ENCODE assay signal across 9 mouse cellular contexts in genomic region chr11:74863471-74863870, GRCm38 (mm10). TPM values are rescaled to one million over a fixed set of nuclear protein-coding genes. Genes with fewer than 3 reads are reported as not detected.
A peak's percentile ranks its signal among the peaks of the same experiment; 100 is the strongest.
DNase-seq lines count a peak whose midpoint lies in the region; ATAC-seq and TF ChIP-seq lines count a peak whose summit lies in the region.
"Had no signal": no experiment of that assay in that cellular context is flagged by ENCODE, and none has a peak within 500 bp of the region (broad histone marks: within the 10 kb centered on the region; RNA-seq: fewer than 3 reads in every experiment).

No protein-coding gene starts in this region.

- no peaks in the 10 kb centered on the region for H3K27me3 ChIP-seq in kidney, postnatal 0 days (ENCODE audit: insufficient read depth, low read length)
- H3K27me3 ChIP-seq in kidney, embryonic 16.5 days (ENCODE audit: insufficient read depth, low read length) = no peaks in the 10 kb centered on the region
- H3K27me3 ChIP-seq in heart, embryonic 16.5 days (ENCODE audit: control insufficient read depth, insufficient read depth, low read length) = no peaks in the 10 kb centered on the region
- no peaks in the 10 kb centered on the region for H3K27me3 ChIP-seq in thymus, adult 2 months (ENCODE audit: control insufficient read depth, insufficient read depth, low read length)
- H3K27me3 ChIP-seq: limb, embryonic 15.5 days had no signal

- no peak overlapping the region for H3K27ac ChIP-seq in kidney, postnatal 0 days
- H3K27ac ChIP-seq in kidney, embryonic 16.5 days (ENCODE audit: low read length) = no peak overlapping the region
- no peak overlapping the region for H3K27ac ChIP-seq in heart, embryonic 16.5 days (ENCODE audit: low read length)
- no peak overlapping the region for H3K27ac ChIP-seq in thymus, adult 2 months (ENCODE audit: control insufficient read depth, insufficient read depth, low read length)
- H3K27ac ChIP-seq: limb, embryonic 15.5 days had no signal

- H3K4me1 ChIP-seq in kidney, postnatal 0 days (replicated peaks; ENCODE audit: insufficient read depth, low read length) = no peaks in the 10 kb centered on the region
- no peaks in the 10 kb centered on the region for H3K4me1 ChIP-seq in kidney, embryonic 16.5 days (ENCODE audit: insufficient read depth, low read length)
- H3K4me1 ChIP-seq in heart, embryonic 16.5 days (ENCODE audit: control insufficient read depth, insufficient read depth, low read length) = peaks cover 19% of the 10 kb centered on the region
- no peaks in the 10 kb centered on the region for H3K4me1 ChIP-seq in thymus, adult 2 months (replicated peaks; ENCODE audit: control insufficient read depth, insufficient read depth, low read length)

- ATAC-seq in kidney, postnatal 0 days (replicated peaks; ENCODE audit: low FRiP score, low read depth) = no peak
- ATAC-seq in kidney, embryonic 16.5 days (ENCODE audit: low FRiP score, low TSS enrichment) = no peak
- ATAC-seq in heart, embryonic 16.5 days (replicated peaks; ENCODE audit: extremely low read depth, insufficient read depth, low FRiP score) = 0 out of 2 replicates have a peak, but pooled peaks have one; percentile 23

- 31% methylated on average over 11 of the region's 11 CpGs for WGBS in kidney, postnatal 0 days
- 18% methylated on average over 11 of the region's 11 CpGs for WGBS in kidney, embryonic 16.5 days
- 23% methylated on average over 11 of the region's 11 CpGs for WGBS in heart, embryonic 16.5 days
- WGBS in thymus, adult 2 months = 81% methylated on average over 11 of the region's 11 CpGs

- peak; percentile 26 for DNase-seq in cerebellum, adult 11-12 months
- no peak for DNase-seq in cerebellum, adult 9-11 months
- peak; percentile 57 for DNase-seq in kidney, postnatal 0 days (ENCODE audit: low spot score)
- DNase-seq in lung, postnatal 4 days = peak; percentile 43 to 45
- DNase-seq in spleen, postnatal 4 days (ENCODE audit: low spot score in 2 of 2) = no peak
- no peak for DNase-seq in thymus, adult 2 months

- no peak overlapping the region for H3K4me2 ChIP-seq in kidney, postnatal 0 days (ENCODE audit: low read length)
- no peak overlapping the region for H3K4me2 ChIP-seq in kidney, embryonic 16.5 days (replicated peaks; ENCODE audit: low read depth, low read length)
- H3K4me2 ChIP-seq in heart, embryonic 16.5 days (ENCODE audit: low read depth, low read length) = no peak overlapping the region; the same call in 1 of the 2 replicates
- H3K4me2 ChIP-seq: limb, embryonic 15.5 days had no signal

- TF ChIP-seq POLR2A in thymus, adult 2 months (IDR thresholded peaks at IDR 0.05; ENCODE audit: control insufficient read depth, extremely low read depth, insufficient read depth, low read length, poor library complexity) = no peak

- no peak overlapping the region for H3K9ac ChIP-seq in kidney, postnatal 0 days (ENCODE audit: low read depth, low read length)
- H3K9ac ChIP-seq in kidney, embryonic 16.5 days (replicated peaks; ENCODE audit: low read length) = no peak overlapping the region
- H3K9ac ChIP-seq in heart, embryonic 16.5 days (ENCODE audit: low read length) = no peak overlapping the region
- H3K9ac ChIP-seq: limb, embryonic 15.5 days had no signal

- 0 out of 2 replicates have a peak, but pooled peaks cover 2% of the 10 kb centered on the region for H3K36me3 ChIP-seq in kidney, postnatal 0 days (ENCODE audit: insufficient read depth, low read length)
- 0 out of 2 replicates have a peak, but pooled peaks cover 2% of the 10 kb centered on the region for H3K36me3 ChIP-seq in kidney, embryonic 16.5 days (ENCODE audit: insufficient read depth, low read length)
- peaks cover 4% of the 10 kb centered on the region; the same call in 1 of the 2 replicates for H3K36me3 ChIP-seq in heart, embryonic 16.5 days (ENCODE audit: control insufficient read depth, insufficient read depth)
- H3K36me3 ChIP-seq in thymus, adult 2 months (ENCODE audit: control insufficient read depth, insufficient read depth, low read length) = no peaks in the 10 kb centered on the region

- no peaks in the 10 kb centered on the region for H3K9me3 ChIP-seq in kidney, postnatal 0 days (replicated peaks; ENCODE audit: low read length)
- no peaks in the 10 kb centered on the region for H3K9me3 ChIP-seq in kidney, embryonic 16.5 days (ENCODE audit: low read length)
- no peaks in the 10 kb centered on the region for H3K9me3 ChIP-seq in heart, embryonic 16.5 days (replicated peaks; ENCODE audit: control insufficient read depth, low read length)
- H3K9me3 ChIP-seq: limb, embryonic 15.5 days had no signal

- no peak overlapping the region for H3K4me3 ChIP-seq in kidney, postnatal 0 days (replicated peaks; ENCODE audit: low read depth, low read length)
- H3K4me3 ChIP-seq in kidney, embryonic 16.5 days (ENCODE audit: low read length) = no peak overlapping the region
- H3K4me3 ChIP-seq in heart, embryonic 16.5 days (ENCODE audit: low read length) = no peak overlapping the region
- no peak overlapping the region for H3K4me3 ChIP-seq in thymus, adult 2 months (ENCODE audit: control insufficient read depth, insufficient read depth, low read length)
- H3K4me3 ChIP-seq: limb, embryonic 15.5 days had no signal

- peak; percentile 65 for TF ChIP-seq CTCF in kidney, postnatal 0 days (IDR thresholded peaks at IDR 0.05; ENCODE audit: low read depth)
- no peak for TF ChIP-seq CTCF in thymus, adult 2 months (IDR thresholded peaks at IDR 0.05; ENCODE audit: borderline replicate concordance, control insufficient read depth, extremely low read depth, insufficient read depth, low read length, poor library complexity)

RNA-seq across cellular contexts. Expression of gene Mnt, which starts 32.8 kb away (rescaled TPM):
- polyA plus RNA-seq in kidney, postnatal 0 days (2015; fragmentation: Nextera tagmentation; extraction: Ambion mirVana) = 5.5 and 5.7 TPM in 2 replicates
- polyA plus RNA-seq in kidney, embryonic 16.5 days (2015; fragmentation: Nextera tagmentation; extraction: Ambion mirVana) = 4.7 and 4.8 TPM in 2 replicates
- 3.0 and 3.3 TPM in 2 replicates for polyA plus RNA-seq in heart, embryonic 16.5 days (2015; fragmentation: Nextera tagmentation; extraction: Ambion mirVana)
- 39.9 and 48.4 TPM in 2 replicates for polyA plus RNA-seq in thymus, adult 2 months (2012; rRNA removed)

RNA-seq across cellular contexts. Expression of gene Sgsm2, which starts 33.4 kb away (rescaled TPM):
- polyA plus RNA-seq in kidney, postnatal 0 days (2015; fragmentation: Nextera tagmentation; extraction: Ambion mirVana) = 4.9 TPM in 2 replicates
- 6.6 and 7.1 TPM in 2 replicates for polyA plus RNA-seq in kidney, embryonic 16.5 days (2015; fragmentation: Nextera tagmentation; extraction: Ambion mirVana)
- polyA plus RNA-seq in heart, embryonic 16.5 days (2015; fragmentation: Nextera tagmentation; extraction: Ambion mirVana) = 4.7 and 4.9 TPM in 2 replicates
- polyA plus RNA-seq in thymus, adult 2 months (2012; rRNA removed) = 13.5 and 14.5 TPM in 2 replicates

RNA-seq across cellular contexts. Expression of gene Tsr1, which starts 34.4 kb away (rescaled TPM):
- polyA plus RNA-seq in kidney, postnatal 0 days (2015; fragmentation: Nextera tagmentation; extraction: Ambion mirVana) = 31.6 and 32.7 TPM in 2 replicates
- polyA plus RNA-seq in kidney, embryonic 16.5 days (2015; fragmentation: Nextera tagmentation; extraction: Ambion mirVana) = 50.1 and 50.8 TPM in 2 replicates
- 24.7 and 25.2 TPM in 2 replicates for polyA plus RNA-seq in heart, embryonic 16.5 days (2015; fragmentation: Nextera tagmentation; extraction: Ambion mirVana)
- polyA plus RNA-seq in thymus, adult 2 months (2012; rRNA removed) = 15.4 and 17.9 TPM in 2 replicates

Comparison
In these comparisons a context has a peak if more than half of its experiments do, and no peak if none do; other contexts are left out.
1. DNase-seq: peak in cerebellum, adult 11-12 months (single experiment), kidney, postnatal 0 days (single experiment) and lung, postnatal 4 days (2 of 2); none in cerebellum, adult 9-11 months (single experiment), spleen, postnatal 4 days (0 of 2) and thymus, adult 2 months (single experiment).